ENCODE assay signal across 29 mouse cellular contexts in genomic region chr5:121400849-121401248, GRCm38 (mm10). TPM values are rescaled to one million over a fixed set of nuclear protein-coding genes. Genes with fewer than 3 reads are reported as not detected.
DNase-seq lines count a peak whose midpoint lies in the region; ATAC-seq and TF ChIP-seq lines count a peak whose summit lies in the region.
"Had no signal": no experiment of that assay in that cellular context is flagged by ENCODE, and none has a peak within 500 bp of the region (broad histone marks: within the 10 kb centered on the region; RNA-seq: fewer than 3 reads in every experiment).

No protein-coding gene starts in this region.

- TF ChIP-seq CTCF in E14TG2a.4 (conservative IDR thresholded peaks at IDR 0.05; ENCODE audit: low read length), result no peak

- no peaks in the 10 kb centered on the region for H3K27me3 ChIP-seq in heart, embryonic 10.5 days (ENCODE audit: insufficient read depth, poor library complexity, severe bottlenecking)
- H3K27me3 ChIP-seq in heart, embryonic 11.5 days (ENCODE audit: control insufficient read depth, insufficient read depth, low read length), result no peaks in the 10 kb centered on the region
- H3K27me3 ChIP-seq in E14TG2a.4 (ENCODE audit: insufficient read depth, low read length), result no peaks in the 10 kb centered on the region
- H3K27me3 ChIP-seq in liver, embryonic 12.5 days (replicated peaks), result no peaks in the 10 kb centered on the region
- H3K27me3 ChIP-seq in midbrain, embryonic 14.5 days (ENCODE audit: control insufficient read depth, insufficient read depth, low read length), result no peaks in the 10 kb centered on the region
- H3K27me3 ChIP-seq: forebrain, embryonic 13.5 days; heart, embryonic 12.5 days; lung, embryonic 15.5 days; megakaryocyte, embryonic 14.5 days; midbrain, embryonic 13.5 days; neural tube, embryonic 12.5 days had no signal

- peaks cover 31% of the 10 kb centered on the region for H3K4me1 ChIP-seq in heart, embryonic 10.5 days
- peaks cover 20% of the 10 kb centered on the region for H3K4me1 ChIP-seq in heart, embryonic 11.5 days (ENCODE audit: control insufficient read depth, insufficient read depth, low read length)
- H3K4me1 ChIP-seq in E14TG2a.4 (replicated peaks; ENCODE audit: low read depth, low read length), result peaks cover 79% of the 10 kb centered on the region
- peaks cover 59% of the 10 kb centered on the region for H3K4me1 ChIP-seq in liver, embryonic 12.5 days
- peaks cover 8% of the 10 kb centered on the region for H3K4me1 ChIP-seq in midbrain, embryonic 14.5 days (ENCODE audit: control insufficient read depth, insufficient read depth, low read length)

- 74% methylated on average over 5 of the region's 5 CpGs for WGBS in heart, embryonic 10.5 days
- 68% methylated on average over 5 of the region's 5 CpGs for WGBS in heart, embryonic 11.5 days (ENCODE audit: insufficient replicate concordance)
- 46% methylated on average over 5 of the region's 5 CpGs for WGBS in liver, embryonic 12.5 days (ENCODE audit: insufficient replicate concordance)
- 87% methylated on average over 5 of the region's 5 CpGs for whole genome bisulfite sequencing in midbrain, embryonic 14.5 days

- no peak overlapping the region for H3K4me3 ChIP-seq in heart, embryonic 10.5 days
- H3K4me3 ChIP-seq in heart, embryonic 11.5 days (ENCODE audit: low read depth, low read length), result no peak overlapping the region
- H3K4me3 ChIP-seq in E14TG2a.4 (replicated peaks; ENCODE audit: low read length), result peak overlapping the region; percentile 0; the same call in 1 of the 2 replicates
- H3K4me3 ChIP-seq in liver, embryonic 12.5 days, result no peak overlapping the region
- no peak overlapping the region for H3K4me3 ChIP-seq in midbrain, embryonic 14.5 days (replicated peaks; ENCODE audit: low read depth, low read length)
- H3K4me3 ChIP-seq: forebrain, embryonic 13.5 days; heart, embryonic 12.5 days; hindbrain, embryonic 10.5 days; lung, embryonic 15.5 days; midbrain, embryonic 13.5 days; neural tube, embryonic 12.5 days had no signal

- H3K4me2 ChIP-seq in heart, embryonic 11.5 days, result no peak overlapping the region
- peak overlapping the region; percentile 18 for H3K4me2 ChIP-seq in liver, embryonic 12.5 days
- no peak overlapping the region for H3K4me2 ChIP-seq in midbrain, embryonic 14.5 days (ENCODE audit: low read length)
- H3K4me2 ChIP-seq: forebrain, embryonic 13.5 days; heart, embryonic 12.5 days; lung, embryonic 15.5 days; midbrain, embryonic 13.5 days; neural tube, embryonic 12.5 days had no signal

- peak; percentile 75 for DNase-seq in heart, embryonic 10.5 days (ENCODE audit: low spot score)
- DNase-seq in midbrain, embryonic 14.5 days, result no peak
- no peak for DNase-seq in spleen, postnatal 14 days (ENCODE audit: low spot score in 2 of 2)
- DNase-seq: adrenal gland, adult 8-10 months; cerebellum, adult 8-10 months; cerebellum, postnatal 25 days; gastrocnemius, postnatal 14 days; kidney, adult 8-10 months; kidney, postnatal 4 days; left cerebral cortex, postnatal 4 days; right cerebral cortex, adult 18-20 months; spleen, adult 18-20 months; thymus, adult 2 months; thymus, postnatal 36 days had no signal

- H3K27ac ChIP-seq in heart, embryonic 10.5 days, result no peak overlapping the region
- no peak overlapping the region for H3K27ac ChIP-seq in heart, embryonic 11.5 days (ENCODE audit: low read depth, low read length)
- no peak overlapping the region; the same call in 1 of the 2 replicates for H3K27ac ChIP-seq in liver, embryonic 12.5 days
- no peak overlapping the region for H3K27ac ChIP-seq in midbrain, embryonic 14.5 days (replicated peaks; ENCODE audit: low read depth, low read length)
- H3K27ac ChIP-seq: forebrain, embryonic 13.5 days; hindbrain, embryonic 10.5 days; kidney, postnatal 0 days; liver, embryonic 14.5 days; lung, embryonic 15.5 days; midbrain, embryonic 13.5 days; neural tube, embryonic 12.5 days; stomach, postnatal 0 days had no signal

- no peaks in the 10 kb centered on the region for H3K9me3 ChIP-seq in heart, embryonic 10.5 days
- no peaks in the 10 kb centered on the region for H3K9me3 ChIP-seq in heart, embryonic 11.5 days (replicated peaks; ENCODE audit: control insufficient read depth, low read length)
- no peaks in the 10 kb centered on the region for H3K9me3 ChIP-seq in E14TG2a.4 (ENCODE audit: low read length)
- H3K9me3 ChIP-seq in liver, embryonic 12.5 days (replicated peaks), result no peaks in the 10 kb centered on the region
- H3K9me3 ChIP-seq in midbrain, embryonic 14.5 days (ENCODE audit: control insufficient read depth, low read length), result no peaks in the 10 kb centered on the region
- H3K9me3 ChIP-seq: forebrain, embryonic 13.5 days; heart, embryonic 12.5 days; hindbrain, embryonic 10.5 days; lung, embryonic 15.5 days; megakaryocyte, embryonic 14.5 days; midbrain, embryonic 13.5 days; neural tube, embryonic 12.5 days had no signal

- H3K9ac ChIP-seq in heart, embryonic 11.5 days (ENCODE audit: low read depth, low read length), result no peak overlapping the region
- H3K9ac ChIP-seq in liver, embryonic 12.5 days, result no peak overlapping the region
- no peak overlapping the region for H3K9ac ChIP-seq in midbrain, embryonic 14.5 days (replicated peaks; ENCODE audit: low read length)
- H3K9ac ChIP-seq: forebrain, embryonic 13.5 days; heart, embryonic 12.5 days; liver, embryonic 14.5 days; lung, embryonic 15.5 days; midbrain, embryonic 13.5 days; neural tube, embryonic 12.5 days had no signal

- H3K36me3 ChIP-seq in heart, embryonic 10.5 days, result peaks cover 37% of the 10 kb centered on the region
- H3K36me3 ChIP-seq in heart, embryonic 11.5 days (ENCODE audit: control insufficient read depth, insufficient read depth, low read length), result no peaks in the 10 kb centered on the region; the same call in 1 of the 2 replicates
- peaks cover 56% of the 10 kb centered on the region for H3K36me3 ChIP-seq in E14TG2a.4 (ENCODE audit: insufficient read depth, low read length)
- H3K36me3 ChIP-seq in liver, embryonic 12.5 days, result peaks cover 54% of the 10 kb centered on the region
- H3K36me3 ChIP-seq in midbrain, embryonic 14.5 days (ENCODE audit: control insufficient read depth, insufficient read depth, low read length), result peaks cover 12% of the 10 kb centered on the region; the same call in 1 of the 2 replicates

- ATAC-seq in heart, embryonic 11.5 days (replicated peaks; ENCODE audit: insufficient number of reproducible peaks, low FRiP score, low TSS enrichment), result no peak
- ATAC-seq in liver, embryonic 12.5 days, result no peak
- peak; percentile 22; the same call in 1 of the 2 replicates for ATAC-seq in megakaryocyte-erythroid progenitor cell, adult 5-6 weeks (replicated peaks; ENCODE audit: low FRiP score, low TSS enrichment, poor library complexity, severe bottlenecking)
- ATAC-seq in midbrain, embryonic 14.5 days (ENCODE audit: low FRiP score, low TSS enrichment), result no peak
- ATAC-seq: forebrain, embryonic 13.5 days; hindbrain, embryonic 16.5 days; midbrain, embryonic 13.5 days had no signal

RNA-seq across cellular contexts. Expression of gene Naa25, which starts 3.1 kb away (rescaled TPM):
- polyA plus RNA-seq in heart, embryonic 10.5 days (2016; fragmentation: Nextera tagmentation; extraction: Ambion mirVana), result 47.3 and 50.7 TPM in 2 replicates
- polyA plus RNA-seq in heart, embryonic 11.5 days (2014; fragmentation: Nextera tagmentation; extraction: Ambion mirVana), result 37.2 and 43.8 TPM in 2 replicates
- polyA plus RNA-seq in liver, embryonic 12.5 days (2016; fragmentation: Nextera tagmentation; extraction: Ambion mirVana), result 41.2 and 42.7 TPM in 2 replicates
- 45.2 and 47.0 TPM in 2 replicates for total RNA-seq in megakaryocyte-erythroid progenitor cell, adult 5-6 weeks (2014; fragmentation: Nextera tagmentation)
- 78.7 and 127 TPM in 2 replicates for total RNA-seq in megakaryocyte-erythroid progenitor cell, adult 5-6 weeks (2017)
- 42.9 and 60.7 TPM in 2 replicates for polyA plus RNA-seq in midbrain, embryonic 14.5 days (2014; fragmentation: Nextera tagmentation; extraction: Ambion mirVana)

RNA-seq across cellular contexts. Expression of gene Trafd1, which starts 15.4 kb away (rescaled TPM):
- polyA plus RNA-seq in heart, embryonic 10.5 days (2016; fragmentation: Nextera tagmentation; extraction: Ambion mirVana), result 71.9 and 80.3 TPM in 2 replicates
- polyA plus RNA-seq in heart, embryonic 11.5 days (2014; fragmentation: Nextera tagmentation; extraction: Ambion mirVana), result 60.6 and 69.8 TPM in 2 replicates
- 23.7 and 25.7 TPM in 2 replicates for polyA plus RNA-seq in liver, embryonic 12.5 days (2016; fragmentation: Nextera tagmentation; extraction: Ambion mirVana)
- 41.4 and 52.5 TPM in 2 replicates for total RNA-seq in megakaryocyte-erythroid progenitor cell, adult 5-6 weeks (2014; fragmentation: Nextera tagmentation)
- 15.5 and 39.2 TPM in 2 replicates for total RNA-seq in megakaryocyte-erythroid progenitor cell, adult 5-6 weeks (2017)
- polyA plus RNA-seq in midbrain, embryonic 14.5 days (2014; fragmentation: Nextera tagmentation; extraction: Ambion mirVana), result 137 and 146 TPM in 2 replicates

RNA-seq across cellular contexts. Expression of gene Tmem116, which starts 50.8 kb away (rescaled TPM):
- 2.4 and 4.6 TPM in 2 replicates for polyA plus RNA-seq in heart, embryonic 10.5 days (2016; fragmentation: Nextera tagmentation; extraction: Ambion mirVana)
- polyA plus RNA-seq in heart, embryonic 11.5 days (2014; fragmentation: Nextera tagmentation; extraction: Ambion mirVana), result 3.5 and 4.0 TPM in 2 replicates
- polyA plus RNA-seq in liver, embryonic 12.5 days (2016; fragmentation: Nextera tagmentation; extraction: Ambion mirVana), result 0.64 and 0.74 TPM in 2 replicates
- not detected in 2 replicates for total RNA-seq in megakaryocyte-erythroid progenitor cell, adult 5-6 weeks (2014; fragmentation: Nextera tagmentation)
- total RNA-seq in megakaryocyte-erythroid progenitor cell, adult 5-6 weeks (2017), result 2.3 TPM in 1 of 2 replicates, not detected in the other
- 1.7 and 2.0 TPM in 2 replicates for polyA plus RNA-seq in midbrain, embryonic 14.5 days (2014; fragmentation: Nextera tagmentation; extraction: Ambion mirVana)

RNA-seq across cellular contexts. Expression of gene Erp29, which starts 51.5 kb away (rescaled TPM):
- 153 and 160 TPM in 2 replicates for polyA plus RNA-seq in heart, embryonic 10.5 days (2016; fragmentation: Nextera tagmentation; extraction: Ambion mirVana)
- 137 and 153 TPM in 2 replicates for polyA plus RNA-seq in heart, embryonic 11.5 days (2014; fragmentation: Nextera tagmentation; extraction: Ambion mirVana)
- 103 TPM in 2 replicates for polyA plus RNA-seq in liver, embryonic 12.5 days (2016; fragmentation: Nextera tagmentation; extraction: Ambion mirVana)
- 191 and 257 TPM in 2 replicates for total RNA-seq in megakaryocyte-erythroid progenitor cell, adult 5-6 weeks (2014; fragmentation: Nextera tagmentation)
- 422 and 491 TPM in 2 replicates for total RNA-seq in megakaryocyte-erythroid progenitor cell, adult 5-6 weeks (2017)
- polyA plus RNA-seq in midbrain, embryonic 14.5 days (2014; fragmentation: Nextera tagmentation; extraction: Ambion mirVana), result 129 and 151 TPM in 2 replicates
